Mouse (Mus musculus): ENCODE results near the gene Smurf1. TPM values are rescaled to one million over a fixed set of nuclear protein-coding genes. Genes with fewer than 3 reads are reported as not detected.

The Smurf1 gene
- total RNA-seq, 4 experiments from 2014 or later = 32.4 to 38.4 (median 37.2) TPM

DNA sequence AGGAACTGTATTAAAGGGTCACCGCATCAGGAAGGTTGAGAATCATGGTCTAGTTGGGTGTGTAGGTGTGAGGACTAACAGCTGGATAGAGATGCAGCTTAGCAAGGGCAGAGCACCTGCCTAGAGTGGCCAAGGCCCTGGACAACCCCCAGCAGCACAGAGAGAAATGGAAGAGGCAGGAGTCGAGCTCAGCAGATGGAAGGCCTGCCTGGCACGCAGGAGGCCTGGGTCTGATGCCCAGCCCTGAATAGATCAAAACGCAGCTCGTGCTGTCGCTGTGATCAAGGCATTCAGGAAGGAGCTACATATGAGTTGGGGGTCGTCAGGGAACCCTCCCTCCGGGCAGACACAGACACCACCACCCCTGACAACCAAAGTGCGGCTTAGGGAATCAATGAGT lies 7.4 kb downstream of the Smurf1 start:
- no peak for DNase-seq (ENCODE audit: low spot score in 2 of 2)

DNA sequence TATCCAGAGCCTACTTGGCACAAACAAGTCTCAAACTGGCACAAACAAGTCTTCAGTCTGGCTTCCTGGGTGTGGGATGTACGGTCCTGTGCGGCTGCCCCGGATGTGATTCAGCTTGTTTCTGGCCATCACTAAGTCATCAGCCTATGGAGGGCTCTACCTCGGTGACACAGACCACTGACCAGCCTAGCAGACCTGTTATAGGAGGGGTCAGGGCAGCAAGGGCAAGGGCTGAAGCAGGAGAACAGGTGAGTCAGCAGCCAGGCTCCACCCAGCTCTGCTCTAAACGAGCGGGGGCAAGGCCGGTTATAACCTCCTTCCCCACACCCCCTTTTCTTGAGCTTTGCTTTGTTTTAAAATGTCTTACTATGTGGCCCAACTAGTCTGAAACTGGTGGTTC lies 11.2 kb downstream of the Smurf1 start:
- DNase-seq (ENCODE audit: low spot score in 2 of 2) = no peak

DNA sequence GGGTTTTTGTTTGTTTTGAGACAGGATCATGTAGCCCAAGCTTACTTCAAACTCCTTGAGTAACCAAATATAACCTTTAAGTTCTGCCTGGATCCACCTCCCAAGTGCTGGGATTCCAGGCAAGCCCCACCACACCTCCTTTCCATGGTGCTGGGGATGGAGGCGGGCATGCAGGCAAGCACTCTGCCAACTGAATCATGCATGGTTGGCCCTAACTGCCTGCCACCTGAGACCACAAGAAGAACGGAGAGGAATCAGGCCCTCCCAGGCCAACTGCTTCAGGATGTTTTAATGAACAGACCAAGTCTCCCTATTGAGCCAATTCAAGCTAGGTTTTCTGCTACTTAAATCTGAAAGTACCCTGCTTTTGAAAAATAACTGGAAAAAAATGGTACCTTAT lies 13.1 kb downstream of the Smurf1 start:
- DNase-seq (ENCODE audit: low spot score in 2 of 2) = no peak

DNA sequence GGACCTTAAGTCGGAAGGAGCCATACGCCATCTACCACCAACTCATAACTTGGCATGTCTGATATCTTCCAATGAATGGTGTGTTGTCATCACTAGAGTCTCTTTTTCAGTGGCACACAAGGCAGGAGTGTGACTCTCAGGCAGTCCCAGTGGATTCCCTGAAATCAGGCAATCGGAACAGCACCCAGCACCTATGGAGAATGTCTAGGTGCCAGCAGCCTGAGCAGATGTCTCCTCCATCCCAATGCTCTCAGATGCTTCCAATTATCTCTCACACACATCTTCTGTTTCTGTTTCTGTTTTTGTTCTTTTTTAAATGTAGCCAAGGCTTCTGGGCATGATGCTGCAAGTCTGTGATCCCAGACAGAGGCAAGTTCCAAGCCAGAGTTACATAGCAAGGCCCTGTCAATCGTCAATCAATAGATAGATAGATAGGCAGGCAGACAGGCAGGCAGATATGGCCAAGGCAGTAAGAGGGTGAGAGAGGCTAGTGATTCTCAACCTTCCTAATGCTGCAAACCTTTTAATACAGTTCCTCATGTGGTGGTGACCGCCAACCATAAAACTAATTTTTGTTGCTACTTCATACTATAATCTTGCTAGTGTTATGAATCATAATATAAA lies 15.1 kb downstream of the Smurf1 start:
- no peak for DNase-seq (ENCODE audit: low spot score in 2 of 2)

DNA sequence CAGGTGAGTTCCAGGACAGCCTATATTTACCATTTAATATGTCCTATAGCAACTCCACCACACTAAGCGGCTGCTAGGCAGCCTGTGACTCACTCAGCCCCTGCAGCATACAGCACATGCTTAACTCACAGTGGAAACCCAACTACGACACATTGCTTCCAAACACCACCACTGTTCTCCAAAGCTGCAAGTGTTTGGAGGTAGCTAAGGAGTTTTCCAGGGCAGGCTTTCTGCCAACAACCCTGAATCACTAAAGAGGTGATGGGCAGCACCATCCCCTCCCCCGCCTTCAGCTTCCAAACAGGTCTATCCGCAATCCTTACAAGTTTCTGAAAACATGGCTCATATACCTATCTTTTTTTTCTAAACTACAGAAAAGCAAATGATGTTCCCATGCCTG lies 15.8 kb downstream of the Smurf1 start:
- DNase-seq (ENCODE audit: low spot score in 2 of 2) = peak in 1 of 2 experiments; percentile 61

DNA sequence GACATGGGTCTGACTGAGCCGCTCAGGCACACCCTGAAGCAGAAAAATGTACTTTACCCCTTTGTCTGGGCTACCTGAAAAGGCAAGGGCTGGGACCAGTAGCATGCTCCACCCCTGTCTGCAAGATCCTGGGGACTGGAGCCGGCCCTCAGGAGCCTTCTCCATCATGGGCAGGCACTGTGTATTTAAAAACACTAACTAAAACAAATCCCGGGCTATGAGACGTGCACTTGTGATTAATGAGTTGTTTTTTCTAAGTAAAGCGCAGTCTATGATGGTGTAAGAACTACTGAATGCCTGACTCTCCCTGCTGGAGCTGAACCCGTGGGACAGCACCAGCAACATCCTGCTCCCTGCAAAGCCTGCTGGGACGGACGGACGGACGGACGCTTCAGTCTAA lies 17.2 kb downstream of the Smurf1 start:
- DNase-seq (ENCODE audit: low spot score in 2 of 2) = no peak

DNA sequence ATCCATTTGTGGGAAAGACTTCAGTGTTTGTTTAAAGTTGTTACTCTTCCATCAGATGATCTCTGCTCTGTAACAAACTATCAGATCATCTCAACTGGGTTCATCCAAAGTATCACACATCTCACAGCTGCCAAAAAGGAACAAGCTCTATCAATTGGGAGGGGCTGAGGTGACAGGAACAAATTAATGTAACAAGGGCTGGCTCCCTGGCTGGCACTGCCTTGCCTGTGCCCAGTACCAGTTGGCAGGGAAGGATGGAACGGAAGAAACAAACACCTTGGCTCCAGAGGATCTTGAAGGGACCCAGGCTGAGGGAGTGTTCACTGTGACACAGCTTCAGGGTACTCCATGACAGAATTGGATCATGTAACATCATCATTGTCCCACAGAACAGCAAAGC lies 17.6 kb downstream of the Smurf1 start:
- no peak for DNase-seq (ENCODE audit: low spot score in 2 of 2)

DNA sequence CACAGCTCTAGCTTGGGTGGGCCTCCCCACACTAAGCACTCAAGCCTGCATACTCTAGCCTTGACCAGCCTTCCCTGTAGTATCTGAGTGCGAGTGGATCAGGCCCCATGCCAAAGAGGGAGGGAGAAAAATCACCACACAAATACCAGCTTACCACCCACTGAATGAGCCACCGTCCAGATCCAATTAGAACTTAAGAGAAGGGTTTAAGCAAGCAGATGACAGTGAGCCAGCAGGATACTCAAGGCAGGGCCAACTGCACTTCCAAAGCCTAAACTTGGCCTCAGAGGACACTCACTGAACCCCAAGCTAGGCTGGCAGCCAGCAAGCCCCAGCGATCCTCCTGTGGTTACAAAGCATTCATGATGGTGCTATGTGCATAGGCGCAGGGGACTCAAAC lies 19.6 kb downstream of the Smurf1 start:
- peak in 1 of 2 experiments; percentile 66 for DNase-seq (ENCODE audit: low spot score in 2 of 2)

DNA sequence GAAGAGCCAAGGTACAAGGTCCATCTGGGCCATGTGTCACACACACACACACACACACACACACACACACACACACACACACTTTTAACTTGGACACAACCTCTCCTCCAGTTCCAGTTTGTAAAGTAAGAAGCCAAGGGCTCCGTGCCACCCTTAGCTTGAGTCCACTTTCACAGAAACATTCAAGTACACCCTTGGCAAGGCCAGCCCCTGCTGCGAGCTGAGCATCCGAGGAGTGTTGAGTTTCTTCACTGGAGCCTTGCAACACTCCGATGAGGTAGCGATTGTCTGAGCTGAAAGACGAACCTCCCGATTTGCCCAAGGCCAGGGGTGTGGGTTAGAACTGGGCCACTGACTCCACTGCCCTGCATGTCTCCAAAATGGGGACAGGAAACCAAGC lies 20.7 kb downstream of the Smurf1 start:
- no peak for DNase-seq (ENCODE audit: low spot score in 2 of 2)

DNA sequence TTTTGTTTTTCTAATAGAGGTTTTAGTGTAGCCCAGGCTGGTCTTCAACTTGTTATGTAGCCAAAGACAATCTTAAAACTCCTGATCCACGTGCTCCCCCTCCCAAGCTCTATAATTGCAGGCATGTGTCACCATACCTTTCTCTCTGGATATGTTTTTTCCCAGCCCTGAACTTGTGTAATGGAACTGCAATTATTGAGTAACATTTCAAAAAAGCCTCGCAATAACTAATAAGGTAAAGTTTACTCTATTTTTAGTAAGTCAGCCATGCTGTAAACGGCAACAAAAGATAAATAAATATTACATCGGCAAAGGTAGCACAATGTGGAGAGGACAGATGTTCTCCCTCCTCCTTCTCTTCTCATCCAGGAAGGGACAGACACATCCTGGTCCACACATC lies 21.3 kb downstream of the Smurf1 start:
- no peak for DNase-seq (ENCODE audit: low spot score in 2 of 2)

DNA sequence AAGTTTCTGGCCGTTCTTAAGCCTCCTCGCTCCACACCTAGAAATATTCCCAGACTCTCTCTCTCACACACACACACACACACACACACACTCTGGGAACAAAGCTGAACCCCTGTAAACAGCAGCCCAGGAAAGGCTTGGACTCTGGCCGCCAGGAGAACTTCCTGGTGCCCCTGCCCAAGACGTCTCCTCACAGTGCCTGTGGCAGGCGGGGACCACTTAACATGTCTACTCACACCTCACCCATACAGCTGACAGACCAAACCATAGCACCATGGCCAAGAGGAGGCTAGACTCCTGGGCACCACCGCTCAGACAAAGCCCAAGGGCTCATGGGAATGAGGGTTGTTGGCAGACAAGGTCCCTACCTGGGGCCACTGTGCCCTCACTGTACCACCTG lies 22.3 kb downstream of the Smurf1 start:
- DNase-seq (ENCODE audit: low spot score in 2 of 2) = no peak

DNA sequence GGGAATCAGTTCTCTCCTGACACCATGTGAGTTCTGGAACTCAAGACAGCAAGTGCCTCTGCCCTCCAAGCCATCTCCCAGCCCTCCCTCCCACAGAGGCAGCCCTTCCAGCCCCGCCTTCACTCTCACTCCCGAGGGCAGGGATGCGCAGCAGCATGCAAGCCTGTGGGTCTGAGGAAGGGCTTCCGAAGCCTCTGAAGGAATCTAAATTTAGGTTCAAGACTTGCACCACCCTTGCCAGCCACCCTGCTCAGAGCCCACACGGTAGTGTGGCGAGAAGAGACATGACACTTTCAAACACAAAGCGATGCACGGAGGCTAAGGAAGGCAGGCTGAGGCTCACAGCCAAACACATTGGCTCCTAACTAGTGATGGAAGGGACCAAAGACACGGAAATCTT lies 23.2 kb downstream of the Smurf1 start:
- DNase-seq (ENCODE audit: low spot score in 2 of 2) = no peak

DNA sequence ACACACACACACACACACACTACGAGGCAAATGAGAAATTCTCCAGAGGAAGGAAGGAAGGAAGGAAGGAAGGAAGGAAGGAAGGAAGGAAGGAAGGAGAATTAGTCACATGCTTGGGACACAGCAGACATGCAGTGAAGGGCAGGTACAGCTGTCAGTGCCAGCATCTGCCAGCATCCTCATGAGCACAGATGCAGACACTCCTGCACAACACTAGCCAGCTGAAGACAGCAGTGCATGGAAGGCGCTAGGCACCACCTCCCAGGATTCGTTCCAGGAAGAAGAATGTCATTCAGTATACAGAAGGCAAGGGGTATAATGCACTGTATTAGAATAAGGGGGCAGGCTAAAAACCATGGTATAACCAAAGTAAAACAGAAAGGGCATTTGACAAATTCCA lies 24.7 kb downstream of the Smurf1 start:
- no peak for DNase-seq (ENCODE audit: low spot score in 2 of 2)

DNA sequence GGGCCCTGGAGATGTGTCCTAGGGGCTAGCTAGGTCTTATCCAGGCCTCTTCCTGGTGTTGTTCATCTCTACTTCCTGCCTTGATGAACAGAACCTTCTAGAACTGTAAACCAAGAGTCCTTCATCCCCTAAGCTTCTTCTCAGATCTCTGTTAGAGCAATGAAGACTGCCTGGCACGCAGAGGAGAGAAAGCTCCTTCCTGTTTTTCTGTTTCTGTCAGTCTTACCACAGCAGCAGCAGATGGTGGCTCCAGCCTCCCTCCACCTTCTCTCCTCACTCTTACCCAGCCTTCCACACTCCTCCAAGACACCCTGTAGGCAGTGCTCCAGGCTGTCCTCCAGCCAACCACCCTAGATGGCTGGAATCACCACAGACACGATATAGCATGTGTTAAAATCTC lies 28.3 kb downstream of the Smurf1 start:
- DNase-seq (ENCODE audit: low spot score in 2 of 2) = peak in 1 of 2 experiments; percentile 79

DNA sequence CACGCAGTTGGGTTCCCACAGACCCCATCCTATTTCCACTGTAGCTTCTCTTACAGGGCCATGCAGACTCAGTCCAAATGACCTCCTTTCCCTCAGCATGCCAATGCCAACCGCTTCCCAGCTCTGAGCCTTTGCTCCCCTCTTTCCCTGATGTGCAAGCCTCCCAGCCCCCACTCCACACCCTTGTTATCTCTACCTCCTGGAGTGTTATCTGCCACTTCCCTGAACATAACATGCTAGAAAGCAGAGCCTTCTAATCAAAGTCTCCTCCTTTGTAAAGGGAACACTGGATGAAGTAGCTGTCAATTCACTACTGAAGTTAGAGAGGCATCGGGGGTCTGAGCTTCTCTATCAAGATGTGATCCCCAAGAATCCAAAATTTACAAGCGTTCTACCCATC lies 32.2 kb downstream of the Smurf1 start:
- no peak for DNase-seq (ENCODE audit: low spot score in 2 of 2)

DNA sequence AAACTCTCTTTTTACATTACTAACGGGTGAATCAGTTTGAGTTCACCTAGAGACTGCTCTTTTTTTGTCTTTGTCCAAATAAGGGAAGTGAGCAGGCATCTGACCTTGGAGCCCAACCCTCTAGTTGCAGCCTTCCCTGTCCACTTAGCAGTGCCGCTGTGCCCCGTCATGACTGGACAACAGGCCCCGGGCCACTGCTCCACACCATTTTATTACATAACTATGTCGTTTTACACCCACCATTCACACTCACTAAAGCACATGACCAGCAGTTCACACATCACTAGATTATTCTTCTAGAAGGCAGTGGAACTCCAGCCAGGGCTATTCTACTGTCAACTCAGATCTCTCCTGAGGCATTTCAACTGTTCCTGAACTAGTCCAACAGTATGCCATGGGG lies 33.8 kb downstream of the Smurf1 start:
- no peak for DNase-seq (ENCODE audit: low spot score in 2 of 2)

DNA sequence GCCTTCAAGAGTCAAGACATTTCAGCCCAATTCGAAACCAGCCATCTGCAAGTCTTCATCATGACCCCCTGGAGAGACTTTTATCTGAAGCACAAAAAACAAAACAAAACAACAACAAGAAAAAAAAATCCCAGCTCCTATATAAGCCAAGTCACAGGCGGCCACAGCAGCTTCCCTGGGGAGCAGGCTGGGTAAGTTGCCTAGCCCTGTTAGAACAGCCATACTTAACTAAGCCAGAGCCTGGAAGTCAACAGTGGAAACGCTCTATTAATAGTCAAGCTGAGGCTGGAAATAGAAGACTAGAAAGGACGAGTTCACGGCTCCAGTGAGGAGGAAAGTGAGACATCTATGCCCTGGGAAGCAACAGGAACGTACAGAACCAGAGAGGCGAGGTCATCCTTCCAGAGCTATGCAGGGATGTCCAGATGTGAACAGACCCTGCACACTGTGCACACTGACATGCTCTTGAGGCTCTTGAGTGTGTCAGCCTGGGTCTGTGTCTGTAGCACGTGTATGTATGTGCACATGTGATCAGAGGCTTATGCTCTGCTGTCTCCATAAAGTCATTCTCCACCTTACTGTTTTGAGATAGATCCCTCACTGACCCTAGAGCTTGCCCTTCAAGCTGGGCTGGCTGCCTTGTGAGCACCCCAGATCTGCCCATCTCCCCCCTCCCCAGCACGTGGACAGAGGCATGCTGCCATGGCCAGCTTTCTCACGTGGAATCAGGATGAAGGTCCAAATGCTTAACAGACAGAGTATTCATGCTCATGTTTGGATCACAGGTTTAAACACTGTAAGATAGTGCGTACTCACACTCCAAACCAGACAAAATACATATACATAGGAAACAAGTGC lies 36.6 kb downstream of the Smurf1 start:
- no peak for DNase-seq (ENCODE audit: low spot score in 2 of 2)

DNA sequence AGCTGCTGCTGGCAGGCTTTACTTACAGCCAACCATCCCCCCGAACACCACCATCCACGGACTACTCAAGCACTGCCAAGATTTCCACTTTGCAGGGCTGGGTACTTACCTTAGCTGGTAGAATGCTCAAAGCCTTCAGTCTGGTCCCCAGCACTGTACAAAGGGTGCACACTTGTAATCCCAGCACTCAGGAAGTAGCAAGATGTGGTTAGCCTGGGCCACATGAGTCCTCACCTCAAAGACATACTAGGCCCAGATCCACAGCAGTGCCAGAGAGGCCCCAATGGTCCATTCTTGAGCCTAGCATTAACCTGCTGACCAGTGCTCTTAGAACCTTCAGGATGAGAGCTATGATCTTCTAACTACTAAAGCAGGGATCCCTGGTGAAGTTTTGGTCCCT lies 39.4 kb downstream of the Smurf1 start:
- no peak for DNase-seq (ENCODE audit: low spot score in 2 of 2)

DNA sequence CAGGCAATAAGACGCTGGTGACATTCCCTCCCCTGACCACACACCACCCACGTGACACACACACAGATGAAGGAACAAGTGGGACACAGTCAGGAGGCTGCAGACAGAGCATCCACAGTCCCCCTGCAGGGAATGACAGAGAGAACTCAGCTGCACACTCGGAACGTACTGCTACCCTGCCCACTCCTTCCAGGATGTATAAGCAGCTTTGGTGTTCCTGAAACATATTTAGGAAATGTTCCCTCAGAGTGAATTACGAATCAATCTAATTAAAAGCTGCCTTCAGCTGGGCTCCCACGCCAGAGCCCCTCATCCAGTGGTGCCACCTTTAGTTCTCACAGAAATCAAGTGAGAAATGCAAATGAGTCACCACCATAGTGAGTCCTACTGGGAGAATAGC lies 42.3 kb downstream of the Smurf1 start:
- peak in 1 of 2 experiments; percentile 69 for DNase-seq (ENCODE audit: low spot score in 2 of 2)

DNA sequence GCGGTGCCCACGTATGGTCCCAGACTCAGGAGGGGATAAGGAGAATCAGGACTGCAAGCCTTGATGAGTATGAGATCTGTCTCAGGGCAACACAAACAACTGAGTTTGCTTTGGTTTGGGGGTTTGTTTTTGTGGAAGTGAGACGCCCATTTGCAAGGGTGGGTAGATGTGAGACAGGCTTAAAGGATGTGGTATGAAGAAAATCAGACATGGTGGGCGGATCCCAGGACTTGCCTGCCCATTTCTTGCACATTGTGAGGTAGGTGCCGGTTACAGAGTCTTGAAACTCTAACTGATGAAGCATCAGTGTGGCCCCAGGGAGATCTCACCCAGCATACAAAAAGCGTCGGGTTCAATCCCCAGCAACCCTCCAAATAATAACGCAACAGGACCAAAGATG lies 45.9 kb downstream of the Smurf1 start:
- no peak for DNase-seq (ENCODE audit: low spot score in 2 of 2)

DNA sequence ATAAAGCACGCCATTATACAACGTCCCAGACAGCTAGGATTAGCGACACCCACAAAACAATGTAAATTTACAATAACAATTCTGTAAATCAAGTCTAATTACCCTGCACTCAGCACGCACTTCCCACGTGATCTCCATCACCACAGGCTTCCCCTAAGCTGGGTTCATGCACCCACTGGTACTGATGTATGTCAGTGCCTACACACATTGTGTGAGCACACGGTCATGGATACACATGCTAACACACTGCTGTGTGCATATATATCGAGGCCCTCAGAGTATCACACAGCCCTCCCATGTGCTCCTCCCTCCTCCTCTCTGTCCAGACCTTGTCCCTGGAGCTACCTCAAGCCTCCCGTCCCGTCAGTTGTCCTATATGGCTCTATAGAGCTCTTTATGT lies 46.5 kb downstream of the Smurf1 start:
- no peak for DNase-seq (ENCODE audit: low spot score in 2 of 2)

DNA sequence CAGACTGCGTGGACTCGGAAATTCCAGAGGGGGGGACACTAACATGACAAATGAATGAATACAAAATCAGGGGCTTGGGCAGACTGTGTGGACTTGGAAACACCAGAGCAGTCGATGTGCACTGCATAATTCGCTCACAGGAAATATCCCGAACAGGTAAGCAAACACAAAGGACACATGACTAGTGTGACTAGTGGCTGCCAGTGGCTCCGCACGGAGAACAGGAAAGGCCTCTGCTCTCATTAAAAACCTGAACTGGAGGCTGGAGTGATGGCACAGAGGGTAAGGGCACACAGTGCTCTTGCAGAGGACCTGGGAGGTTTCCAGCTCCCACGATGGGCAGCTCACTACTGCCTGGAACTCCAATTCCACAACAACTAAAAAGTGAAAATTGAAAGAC lies 47.4 kb downstream of the Smurf1 start:
- DNase-seq (ENCODE audit: low spot score in 2 of 2) = no peak

DNA sequence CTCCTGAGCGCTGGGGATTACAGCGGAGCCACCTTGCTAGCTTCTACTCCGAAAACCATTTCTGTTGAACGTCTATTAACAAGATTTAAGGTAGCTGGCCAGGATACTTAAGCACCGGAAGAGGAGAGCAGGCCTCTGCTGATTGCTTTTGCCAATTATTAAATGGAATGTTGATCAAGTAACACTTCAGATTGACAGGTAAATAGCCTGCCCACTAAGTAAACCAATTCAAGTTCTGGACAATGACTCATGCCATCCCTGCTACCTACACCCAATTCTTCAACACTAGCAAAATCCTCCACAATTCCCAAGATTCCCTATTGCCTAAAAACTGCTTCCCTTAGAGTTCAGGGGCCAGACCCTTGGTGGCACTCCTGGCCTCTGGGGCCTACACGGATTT lies 48.5 kb downstream of the Smurf1 start:
- DNase-seq (ENCODE audit: low spot score in 2 of 2) = no peak
